Mouse (Mus musculus): Measurements from ENCODE around the gene Gpr156. TPM values are rescaled to one million over a fixed set of nuclear protein-coding genes. Genes with fewer than 3 reads are reported as not detected.
"Not testable (repeated sequence)": the region's sequence is repeated elsewhere in the genome, so short reads cannot be mapped to it uniquely, and the experiment has no call there.

Gene Gpr156
- total RNA-seq, 4 experiments from 2014 or later, result 0.06 TPM; not detected in 3

DNA sequence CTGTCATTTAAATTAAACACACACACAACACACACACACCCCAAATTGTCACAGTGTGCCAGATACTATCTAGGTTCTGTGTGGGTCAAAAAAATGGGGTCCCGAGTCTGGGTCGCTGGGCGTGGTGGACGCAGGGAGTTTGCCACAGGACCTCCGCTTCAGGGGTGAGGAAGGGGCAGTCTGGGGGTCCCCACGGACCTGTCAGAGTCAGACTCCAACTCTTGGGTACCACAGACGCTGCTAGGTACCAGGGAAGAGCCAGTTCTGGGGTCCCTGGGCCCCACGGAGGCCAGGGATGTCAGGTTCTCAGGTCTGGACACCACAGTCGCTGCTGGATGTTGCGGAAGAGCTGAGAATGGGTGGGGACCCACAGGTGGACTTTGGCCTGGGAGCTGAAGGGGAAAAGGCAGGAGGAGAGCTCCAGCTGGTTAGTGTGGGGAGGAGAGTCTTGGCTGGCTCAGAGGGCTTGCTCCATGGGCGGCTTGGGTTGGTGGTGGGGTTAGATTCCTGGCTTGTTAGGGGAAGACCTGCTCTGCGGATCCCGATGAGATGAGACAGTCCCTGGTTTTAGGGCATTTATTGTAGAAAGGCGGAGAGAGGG lies 39.9 kb downstream of the Gpr156 start:
- DNase-seq (ENCODE audit: low spot score), result no peak

DNA sequence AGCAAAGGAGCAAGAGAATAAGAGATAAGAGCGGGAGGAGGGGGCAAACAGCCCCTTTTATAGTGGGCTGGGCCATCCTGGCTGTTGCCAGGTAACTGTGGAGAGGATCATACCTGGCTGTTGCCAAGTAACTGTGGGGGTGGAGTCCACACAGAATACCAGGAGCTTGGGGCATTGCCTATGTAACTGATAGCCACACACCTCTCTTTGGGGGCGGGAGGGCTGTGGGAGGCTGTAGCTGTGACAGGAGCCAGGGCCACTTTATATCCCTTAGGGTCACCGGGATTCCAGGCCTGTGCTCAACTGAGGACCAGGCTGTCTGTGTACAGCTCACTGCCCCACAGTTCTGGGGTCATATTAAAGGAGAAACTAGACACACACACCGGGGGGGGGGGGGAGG lies 40.5 kb downstream of the Gpr156 start:
- DNase-seq (ENCODE audit: low spot score), result no peak

DNA sequence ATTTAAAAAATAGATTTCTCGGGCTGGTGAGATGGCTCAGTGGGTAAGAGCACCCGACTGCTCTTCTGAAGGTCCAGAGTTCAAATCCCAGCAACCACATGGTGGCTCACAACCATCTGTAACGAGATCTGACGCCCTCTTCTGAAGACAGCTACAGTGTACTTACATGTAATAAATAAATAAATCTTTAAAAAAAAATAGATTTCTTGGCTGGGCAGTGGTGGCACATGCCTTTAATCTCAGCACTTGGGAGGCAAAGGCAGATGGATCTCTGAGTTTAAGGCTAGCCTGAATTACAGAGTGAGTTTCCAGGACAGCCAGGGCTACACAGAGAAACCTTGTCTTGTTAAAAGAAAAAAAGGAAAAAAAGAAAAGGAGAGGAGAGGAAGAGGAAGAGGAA lies 46.4 kb downstream of the Gpr156 start:
- not testable (repeated sequence) for DNase-seq (ENCODE audit: low spot score)

DNA sequence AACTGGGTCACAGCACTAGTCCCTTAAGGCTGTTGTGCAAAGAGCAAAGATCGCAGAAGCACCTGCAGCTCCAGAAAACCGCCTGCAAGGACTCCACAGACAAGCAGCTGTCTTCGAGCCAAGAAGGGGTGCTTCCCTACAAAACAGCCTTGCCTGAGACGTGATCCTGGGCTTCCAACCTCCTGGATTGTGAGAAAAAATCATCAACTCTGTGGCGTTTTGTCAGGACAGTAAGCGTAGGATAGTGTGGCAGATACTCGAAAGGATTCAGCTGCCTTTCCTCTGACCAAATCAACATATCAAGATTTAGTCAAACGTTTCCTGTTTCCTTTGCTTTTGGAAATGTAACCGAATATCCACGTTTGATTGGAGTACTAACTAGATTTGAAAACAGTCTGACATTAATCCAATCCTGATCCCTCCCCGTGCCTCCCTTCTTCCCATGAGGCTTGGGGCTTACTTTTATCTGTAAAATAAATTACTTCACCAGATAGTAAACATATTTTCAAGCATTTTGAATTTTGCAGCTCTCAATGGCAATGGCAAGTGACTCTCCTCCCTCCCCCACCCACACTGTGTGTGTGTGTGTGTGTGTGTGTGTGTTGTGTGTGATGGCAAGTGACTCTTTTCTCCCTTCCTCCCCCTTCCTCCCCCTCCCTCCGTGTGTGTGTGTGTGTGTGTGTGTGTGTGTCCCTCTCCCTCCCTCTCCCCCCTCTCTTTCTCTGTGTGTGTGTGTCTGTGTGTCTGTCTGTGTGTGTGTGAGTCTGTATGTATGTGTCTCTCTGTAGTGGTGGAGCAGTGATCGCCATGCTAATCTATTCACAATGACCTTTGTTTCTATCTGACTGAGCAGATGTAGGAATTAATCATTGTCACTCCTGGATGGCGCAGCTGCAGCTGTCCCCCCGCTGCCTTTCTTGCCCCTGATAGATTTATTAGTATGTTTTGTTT lies 47.3 kb downstream of the Gpr156 start:
- no peak for DNase-seq (ENCODE audit: low spot score)

DNA sequence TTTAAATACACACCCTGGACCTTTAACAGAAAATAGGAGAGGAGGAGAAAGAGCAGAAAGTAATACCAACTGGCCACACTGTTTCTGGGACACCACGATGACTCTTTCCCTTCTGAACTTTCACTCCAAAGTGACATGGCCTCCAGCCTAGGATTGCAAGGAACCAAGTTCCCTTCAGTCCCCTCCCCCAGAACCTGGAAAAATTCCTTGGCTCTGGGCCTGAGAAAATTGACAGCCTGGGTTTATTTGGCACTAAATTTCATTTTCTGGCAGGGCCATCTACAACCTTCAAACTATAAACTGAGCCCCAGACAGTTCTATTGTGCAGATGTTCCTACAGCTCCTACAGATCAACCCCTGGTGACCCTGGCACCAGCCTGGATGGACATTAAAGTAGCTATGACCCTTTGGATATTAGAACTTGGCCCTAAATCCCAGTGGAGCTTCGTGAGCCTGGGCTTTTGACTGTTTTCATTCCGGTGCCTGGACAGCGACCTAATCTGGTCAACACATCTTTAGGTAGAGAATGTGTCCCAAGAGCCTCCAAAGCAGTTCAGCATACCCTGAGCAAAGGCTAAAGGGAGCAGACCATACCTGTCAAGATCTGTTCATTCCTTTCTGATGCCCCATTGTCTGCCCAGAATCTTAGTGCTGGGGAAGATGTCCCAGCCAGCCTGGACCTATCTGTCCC lies 48.2 kb downstream of the Gpr156 start:
- DNase-seq (ENCODE audit: low spot score), result no peak

DNA sequence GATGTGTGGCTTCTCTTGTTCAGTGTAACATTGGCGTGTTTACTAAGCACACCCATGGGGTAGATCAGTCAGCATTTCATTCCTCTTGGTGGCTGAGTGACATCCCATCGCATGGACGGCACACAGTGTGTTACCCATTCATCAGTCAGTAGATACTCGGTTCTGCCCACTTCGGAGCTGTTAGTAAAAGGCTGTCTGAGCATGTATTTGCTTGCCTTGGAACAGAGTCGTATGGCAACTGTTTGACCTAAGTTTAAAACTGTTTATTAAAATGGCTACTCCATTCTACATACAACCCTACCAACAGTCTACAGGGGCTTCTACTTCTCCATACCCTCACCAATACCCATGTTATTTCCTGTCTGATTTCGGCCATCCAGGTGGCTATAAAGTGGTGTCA lies 50.6 kb downstream of the Gpr156 start:
- no peak for DNase-seq (ENCODE audit: low spot score)

DNA sequence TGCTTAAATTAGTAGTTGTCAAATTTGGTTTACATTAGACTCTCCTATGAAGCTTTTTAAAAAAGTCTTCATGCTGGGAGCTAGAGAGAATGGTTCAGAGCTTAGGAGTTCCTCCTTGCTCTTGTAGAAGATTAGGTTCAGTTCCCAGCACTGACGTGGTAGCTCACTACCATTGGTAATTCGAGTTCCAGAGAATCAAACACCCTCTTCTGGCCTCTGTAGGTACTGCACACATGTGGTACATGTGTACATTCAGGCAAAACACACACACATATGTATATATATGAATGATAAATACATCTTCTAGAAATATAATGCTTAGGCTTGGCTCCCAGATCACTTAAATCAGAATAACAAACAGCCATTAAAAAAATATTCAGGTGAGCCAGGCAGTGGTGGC lies 51.1 kb downstream of the Gpr156 start:
- DNase-seq (ENCODE audit: low spot score), result no peak

DNA sequence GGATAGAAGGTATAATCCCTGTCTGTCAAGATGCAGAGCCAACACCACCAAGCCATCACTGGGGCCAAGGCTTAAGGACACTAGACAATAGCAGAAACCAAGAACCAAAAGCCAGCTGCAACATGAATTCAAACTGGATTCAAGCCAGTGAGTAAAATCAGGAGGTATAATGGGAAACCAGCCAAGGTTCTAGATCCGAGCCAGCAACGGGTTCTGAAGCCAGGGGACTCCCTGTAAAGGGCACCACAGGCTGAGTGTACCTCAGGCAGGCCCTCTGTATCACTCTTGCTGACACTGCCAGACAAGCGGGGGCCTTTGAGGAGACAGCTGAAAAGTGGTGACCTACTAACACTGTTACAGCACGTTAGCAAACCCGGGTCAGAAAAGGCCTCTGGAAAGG lies 55.2 kb downstream of the Gpr156 start:
- DNase-seq (ENCODE audit: low spot score), result no peak

DNA sequence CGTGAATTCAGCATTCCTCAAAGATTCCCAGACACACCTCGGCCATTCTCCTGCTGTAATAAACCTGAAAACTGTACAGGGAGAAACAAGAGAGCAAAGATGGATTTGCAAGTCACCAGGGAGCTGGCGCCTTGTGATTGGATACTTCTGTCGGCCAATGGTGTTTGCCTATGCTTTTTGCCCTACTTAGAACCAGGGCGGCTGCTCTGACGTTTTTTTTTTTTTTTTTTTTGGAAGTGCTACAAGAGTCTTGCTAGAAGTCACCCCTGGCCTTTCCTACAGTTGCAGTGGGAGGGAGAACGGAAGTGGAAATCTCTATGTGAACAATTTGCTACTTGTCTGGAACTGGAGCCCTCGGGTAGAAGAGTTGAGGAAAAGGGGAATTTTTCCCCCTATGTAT lies 56.1 kb downstream of the Gpr156 start:
- no peak for DNase-seq (ENCODE audit: low spot score)

DNA sequence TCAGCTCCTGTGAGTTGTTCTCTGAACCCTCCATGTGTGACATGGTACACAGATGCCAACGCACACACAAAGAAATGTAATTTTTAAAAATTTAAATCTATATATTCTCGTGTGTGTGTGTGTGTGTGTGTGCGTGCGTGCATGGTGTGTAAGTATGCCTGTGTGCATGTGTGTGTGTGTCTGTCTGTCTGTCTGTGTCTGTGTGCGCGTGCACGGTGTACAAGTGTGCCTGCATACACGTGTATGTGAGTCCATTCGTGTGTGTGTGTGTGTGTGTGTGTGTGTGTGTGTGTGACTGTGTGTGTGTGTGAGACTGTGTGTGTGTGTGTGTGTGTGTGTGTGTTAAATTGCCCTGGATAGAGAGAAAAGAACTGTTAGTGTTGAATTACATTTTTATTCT lies 56.9 kb downstream of the Gpr156 start:
- DNase-seq (ENCODE audit: low spot score), result not testable (repeated sequence)

DNA sequence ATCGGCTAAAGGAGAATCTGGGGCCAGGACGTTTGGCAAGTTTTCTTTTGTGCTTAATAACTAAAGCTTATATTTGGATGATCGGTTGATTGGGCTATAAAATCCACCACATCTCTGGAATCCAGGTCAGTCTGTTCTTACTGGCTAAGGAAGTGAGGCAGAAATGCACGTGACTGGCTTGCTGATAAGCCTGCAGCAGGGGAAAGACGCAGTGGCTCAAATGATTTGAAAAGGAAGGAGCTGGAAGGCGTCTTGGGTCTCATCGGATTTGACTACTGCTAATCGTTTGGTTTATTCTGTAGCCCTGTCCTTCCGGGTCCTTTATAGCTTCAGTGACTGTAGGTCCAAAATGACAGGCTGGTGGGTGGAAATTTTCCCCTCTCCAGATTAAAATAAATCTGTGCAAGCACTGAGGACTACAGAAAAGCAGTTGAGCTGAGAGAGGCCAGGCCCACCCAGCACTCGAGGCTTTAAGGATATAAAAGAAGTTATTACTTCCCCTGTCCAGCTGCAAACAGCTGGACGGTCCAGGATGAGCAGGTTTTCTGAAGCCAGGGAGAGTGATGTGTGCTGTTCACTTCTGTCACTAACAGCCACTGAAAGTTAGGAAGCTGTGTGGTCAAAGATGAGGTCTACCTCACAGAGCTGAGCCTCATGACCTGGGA lies 57.7 kb downstream of the Gpr156 start:
- DNase-seq (ENCODE audit: low spot score), result peak; percentile 31

DNA sequence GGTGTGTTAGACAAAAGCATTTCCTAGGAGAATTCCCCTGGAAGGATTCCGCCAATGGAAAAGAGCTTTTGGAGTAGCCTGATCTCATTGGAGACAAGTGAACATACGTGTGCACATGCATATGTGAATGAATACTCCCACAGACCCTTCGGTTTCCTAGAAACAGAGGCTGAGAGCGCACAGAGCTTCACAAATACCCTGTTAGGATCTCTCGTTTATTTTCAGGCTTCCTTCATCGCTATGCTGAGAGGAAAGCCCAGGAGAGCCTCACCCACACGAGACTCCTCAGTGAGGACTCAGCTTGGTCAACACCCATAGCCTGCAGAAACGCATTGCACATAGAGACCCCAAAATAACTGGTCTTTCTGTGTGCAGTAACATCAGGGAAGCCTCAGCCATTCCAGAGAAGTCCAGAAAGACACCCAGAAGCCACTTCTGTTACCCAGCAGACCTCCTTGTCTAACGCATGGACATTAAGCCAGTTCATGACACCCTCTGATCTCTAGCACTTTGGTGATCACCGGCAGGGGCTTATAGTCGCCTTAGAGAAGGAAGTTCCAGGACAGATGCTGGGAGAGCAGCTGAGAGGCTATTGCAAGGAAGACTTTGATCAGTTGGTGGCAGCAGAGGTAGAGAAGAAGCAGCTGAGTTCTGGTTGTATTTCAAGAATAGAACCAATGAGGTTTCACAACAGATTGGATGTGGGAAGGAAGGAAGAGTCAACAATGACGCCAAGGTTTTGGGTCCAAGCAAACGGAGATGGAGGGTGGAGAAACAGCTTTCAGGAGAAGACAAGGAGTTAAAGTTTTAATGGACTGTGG lies 58.4 kb downstream of the Gpr156 start:
- peak; percentile 42 for DNase-seq (ENCODE audit: low spot score)

DNA sequence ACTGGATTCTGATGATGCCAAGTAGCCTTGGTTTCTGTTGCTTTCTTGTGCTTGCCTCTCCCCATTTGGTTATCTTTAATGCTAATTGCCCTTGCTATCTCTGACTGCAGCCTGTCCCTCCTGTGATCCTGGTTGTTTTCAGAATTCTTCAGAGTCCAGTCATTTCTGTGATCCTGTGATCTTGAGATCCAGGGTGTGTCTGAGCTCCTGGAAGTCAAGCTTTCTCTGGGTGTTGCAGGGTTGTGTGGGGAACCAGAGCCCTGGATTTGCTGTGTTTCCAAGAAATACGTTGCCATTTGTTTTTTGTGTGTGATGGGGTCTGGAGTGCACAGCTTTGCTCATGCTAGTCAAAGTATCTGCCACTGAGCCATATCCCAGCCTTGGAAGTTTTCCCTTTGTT lies 65.6 kb downstream of the Gpr156 start:
- no peak for DNase-seq (ENCODE audit: low spot score)

DNA sequence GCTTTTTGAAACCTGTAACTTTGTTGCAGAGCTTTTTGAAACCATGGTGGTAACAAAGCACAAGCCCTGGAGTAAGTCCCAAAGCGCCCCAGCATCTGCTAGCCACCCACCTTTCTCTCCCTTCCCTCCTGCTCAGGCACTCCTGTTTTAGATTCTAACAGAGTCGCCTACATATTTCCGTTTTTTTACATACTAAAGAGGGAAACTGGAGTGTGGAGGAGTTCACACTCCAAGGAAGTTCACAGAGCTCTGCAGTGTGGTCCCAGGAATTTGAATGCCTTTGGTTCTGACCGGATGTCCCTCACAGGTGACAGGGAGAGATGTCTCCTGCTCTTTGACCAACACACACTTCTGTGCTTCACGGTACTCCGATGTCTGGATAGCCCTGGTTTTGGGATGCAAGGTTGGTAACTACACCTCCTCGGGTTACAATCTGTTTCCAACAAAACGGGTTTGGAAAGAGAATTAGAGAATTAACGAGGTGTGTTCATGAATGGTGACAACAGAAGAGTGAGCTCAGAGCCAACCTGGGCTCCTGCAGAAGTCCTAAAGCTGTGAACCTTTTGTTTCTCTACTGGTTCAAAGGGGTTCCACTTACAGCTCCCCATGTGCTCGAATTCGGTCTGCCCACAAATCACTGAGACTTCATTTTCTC lies 72.0 kb downstream of the Gpr156 start:
- no peak for DNase-seq (ENCODE audit: low spot score)

DNA sequence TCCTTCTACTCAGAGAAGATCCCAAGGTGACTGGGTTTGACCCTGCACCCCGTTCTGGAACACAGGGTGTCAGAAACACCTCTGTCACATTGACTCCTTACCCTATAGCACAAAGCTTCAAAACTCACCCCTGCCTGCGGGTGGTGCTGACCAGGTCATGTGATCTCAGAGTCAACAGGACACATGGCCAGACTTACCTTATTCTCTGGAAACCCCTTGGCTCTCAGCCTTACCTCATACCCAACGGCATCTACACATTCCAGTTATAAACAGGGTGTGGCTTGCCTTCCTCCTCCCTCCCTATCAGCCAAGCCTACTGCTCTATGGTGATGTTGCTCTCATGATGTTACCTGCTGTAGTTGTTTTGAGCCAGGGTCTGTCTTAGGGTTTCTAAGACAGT lies 73.5 kb downstream of the Gpr156 start:
- no peak for DNase-seq (ENCODE audit: low spot score)

DNA sequence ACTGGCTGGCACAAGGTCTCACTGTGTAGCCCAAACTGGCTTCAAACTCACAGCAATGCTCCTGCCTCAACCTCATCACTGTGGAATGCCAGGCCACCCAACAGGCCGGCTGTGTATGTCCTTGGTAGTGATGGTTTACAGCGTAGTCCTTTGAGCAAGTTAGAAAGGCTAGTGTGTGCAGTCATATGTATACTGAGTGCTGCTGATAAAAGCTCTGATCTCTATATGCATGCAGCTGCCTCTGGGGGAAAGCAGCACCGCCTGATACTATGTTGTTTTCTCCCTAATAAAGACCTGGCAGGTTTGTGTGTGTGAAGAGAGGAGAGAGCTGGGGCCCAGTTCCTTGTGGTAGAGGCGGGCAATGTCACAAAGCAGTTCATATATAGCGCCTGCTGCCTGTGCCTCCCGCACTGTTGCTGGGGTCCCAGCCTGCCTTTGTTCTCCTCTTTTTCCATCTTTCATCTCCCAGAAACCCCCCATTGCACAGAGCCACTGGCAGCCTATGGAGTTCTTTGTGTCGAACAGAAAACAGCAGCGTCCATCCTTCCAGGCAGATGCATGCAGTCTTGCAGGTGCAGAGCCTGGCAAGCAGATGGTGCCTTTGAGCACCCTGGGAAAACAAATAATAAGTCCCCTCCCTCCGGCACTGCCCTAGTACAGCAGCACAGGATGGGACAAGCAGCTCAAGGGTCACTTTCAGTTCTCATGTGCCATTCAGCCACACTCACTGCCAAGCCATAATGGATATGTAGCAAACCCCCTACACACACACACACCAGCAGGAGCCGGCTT lies 74.5 kb downstream of the Gpr156 start:
- no peak for DNase-seq (ENCODE audit: low spot score)

DNA sequence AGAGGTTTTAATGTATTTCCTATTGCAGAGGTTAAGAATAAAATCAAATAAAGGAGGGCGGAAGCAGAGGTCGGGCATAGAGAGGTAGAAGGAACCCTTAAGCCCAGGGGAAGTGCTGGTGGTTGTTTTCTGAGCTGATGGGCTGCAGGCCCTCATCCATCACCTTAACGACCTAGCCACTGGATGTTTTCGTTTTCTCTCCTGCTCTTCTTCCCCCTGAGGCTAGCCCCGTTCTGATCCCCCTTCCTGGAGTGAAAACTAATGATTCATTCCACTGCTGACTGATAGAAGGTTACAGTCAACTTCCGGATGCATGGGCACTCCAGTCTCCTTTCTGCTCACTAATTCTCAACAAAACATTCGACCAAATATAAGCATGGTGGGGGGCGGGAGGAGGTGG lies 76.5 kb downstream of the Gpr156 start:
- no peak for DNase-seq (ENCODE audit: low spot score)

DNA sequence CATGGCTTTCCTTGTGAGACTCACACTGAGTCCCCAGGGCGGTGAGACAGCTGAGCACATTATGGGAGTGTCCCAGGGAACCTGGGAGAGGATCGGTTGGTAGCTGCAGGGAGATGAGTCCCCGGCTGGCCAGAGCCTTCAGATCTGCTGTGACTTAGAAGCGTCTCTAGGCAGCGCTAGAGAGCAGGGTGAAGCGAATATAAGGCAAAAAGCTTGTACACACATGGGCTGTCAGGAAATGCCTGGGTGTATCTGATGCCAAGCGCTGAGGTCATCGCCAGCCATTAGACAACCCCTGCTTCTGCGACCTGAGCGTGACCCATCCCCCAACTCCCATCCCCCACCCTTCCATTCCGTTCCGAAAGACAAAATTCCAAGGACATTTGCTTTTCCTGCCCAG lies 78.4 kb downstream of the Gpr156 start:
- peak; percentile 72 for DNase-seq (ENCODE audit: low spot score)

DNA sequence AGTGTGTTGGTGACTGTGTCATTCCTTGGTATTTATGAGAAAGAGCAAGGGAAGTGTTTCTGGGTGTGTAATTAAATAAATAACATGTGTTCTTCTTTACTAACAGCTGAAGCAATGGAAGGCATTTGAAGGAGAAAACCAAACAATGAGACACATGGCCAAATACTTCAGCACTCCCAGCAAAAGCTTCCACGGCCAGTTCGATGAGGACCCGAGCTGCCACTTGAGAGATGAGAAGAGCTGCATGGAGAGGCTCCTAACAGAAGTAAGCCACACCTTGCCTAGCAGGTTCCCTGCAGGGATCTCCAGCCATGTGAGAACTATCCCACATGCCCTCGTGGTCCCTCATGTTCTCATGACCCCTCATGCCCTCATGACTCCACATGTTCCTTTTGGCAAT lies 81.5 kb downstream of the Gpr156 start:
- no peak for DNase-seq (ENCODE audit: low spot score)

DNA sequence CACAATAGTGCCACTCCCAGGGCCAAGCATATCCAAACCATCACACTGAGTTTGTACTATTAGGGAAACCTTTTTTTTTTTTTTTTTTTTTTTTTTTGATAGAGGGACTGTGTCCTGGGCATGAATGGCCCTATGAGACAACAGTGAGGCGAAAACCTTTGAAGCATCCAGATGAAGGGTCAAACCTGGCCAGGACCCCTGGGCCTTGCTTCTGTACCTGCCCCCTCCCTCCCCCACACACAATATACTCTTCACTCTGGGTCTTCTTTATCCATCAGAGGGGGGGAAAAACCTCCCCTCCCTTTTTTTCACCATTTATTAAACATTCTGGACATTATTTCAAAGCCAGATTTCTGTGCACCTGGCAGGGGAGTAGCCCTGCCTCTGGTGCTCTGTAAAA lies 83.5 kb downstream of the Gpr156 start:
- DNase-seq (ENCODE audit: low spot score), result no peak
